Mouse (Mus musculus) inflammation-experienced regulatory T-cells, adult 6 months (primary cell): ENCODE results near the gene Gm12216. TPM values are rescaled to one million over a fixed set of nuclear protein-coding genes. Genes with fewer than 3 reads are reported as not detected.

ENCODE experiments used
- ATAC-seq: one replicate; pipeline ENCODE4 v1.8.0; 2017
- polyA plus RNA-seq, 3 experiments: library from polyadenylated mRNA; unstranded; fragments of 100-300 nt; shearing (Covaris generic); gene quantifications; one replicate each; pipeline ENCODE4 v1.2.1; 2017

Gene Gm12216
- polyA plus RNA-seq, 3 experiments from 2014 or later = 19.8 to 38.0 (median 32.6) TPM

DNA sequence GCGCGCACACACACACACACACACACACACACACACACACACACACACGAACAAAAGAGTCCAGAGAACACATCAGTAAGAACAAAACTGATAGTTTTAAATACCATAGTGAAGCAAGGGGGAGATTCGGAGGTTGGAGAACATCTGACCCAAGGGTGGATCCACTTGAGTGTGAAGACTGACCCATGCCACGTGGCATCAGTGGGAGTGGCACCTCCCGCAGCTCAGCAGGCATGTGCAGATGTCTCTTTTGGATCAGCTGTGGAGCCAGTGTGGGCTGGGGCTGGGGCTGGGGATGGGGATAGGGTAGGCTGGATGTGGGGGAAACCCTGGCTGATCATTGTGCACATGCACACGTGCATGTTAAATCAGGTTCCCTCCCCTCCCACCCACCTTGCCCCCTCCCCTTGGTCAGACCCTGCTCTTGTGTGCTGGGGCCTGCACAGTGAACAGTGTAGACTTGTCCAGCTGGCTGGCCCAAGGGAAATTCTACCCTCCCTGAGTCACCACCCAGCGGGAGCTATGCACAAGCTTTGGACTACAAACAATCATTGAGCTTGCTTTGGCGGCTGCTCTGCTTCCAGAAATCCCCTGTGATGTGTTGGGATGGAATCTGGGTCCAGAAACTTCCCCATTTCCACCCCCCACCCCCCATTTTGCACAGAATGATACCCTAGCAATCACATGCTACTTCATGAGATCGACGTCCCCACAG, 37.7 kb downstream of the Gm12216 start:
- ATAC-seq = no peak

DNA sequence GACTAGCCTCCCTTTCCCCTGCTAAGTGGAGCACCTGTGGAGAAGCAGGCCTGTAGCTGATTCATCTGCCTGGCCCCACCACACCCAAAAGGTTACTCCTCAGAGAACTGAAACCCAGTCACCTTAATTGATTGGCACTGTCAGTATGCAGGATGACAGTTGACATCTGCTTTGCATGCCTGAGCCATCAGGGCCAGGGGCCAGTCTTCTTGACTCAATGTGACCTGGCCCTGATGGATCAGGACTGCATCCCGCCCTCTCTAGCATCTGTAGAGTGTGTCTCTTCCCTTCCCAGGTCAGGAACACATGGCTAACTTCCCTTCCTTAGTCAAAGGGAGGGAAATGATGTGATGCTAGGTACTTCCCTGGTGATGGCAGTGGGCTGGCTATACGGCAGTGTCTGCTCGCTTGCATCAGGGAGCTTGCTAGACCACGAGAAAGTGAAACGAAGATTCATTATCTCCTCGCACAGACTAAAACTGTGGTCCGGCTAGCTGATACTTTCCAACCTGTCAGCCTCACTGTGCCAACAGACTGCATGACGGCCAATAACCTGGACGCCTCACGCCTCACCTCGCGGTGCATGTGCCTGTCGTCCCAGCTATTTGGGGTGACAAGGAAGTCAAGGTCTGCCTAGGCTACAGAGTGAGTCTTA, 38.4 kb downstream of the Gm12216 start:
- ATAC-seq = no peak

DNA sequence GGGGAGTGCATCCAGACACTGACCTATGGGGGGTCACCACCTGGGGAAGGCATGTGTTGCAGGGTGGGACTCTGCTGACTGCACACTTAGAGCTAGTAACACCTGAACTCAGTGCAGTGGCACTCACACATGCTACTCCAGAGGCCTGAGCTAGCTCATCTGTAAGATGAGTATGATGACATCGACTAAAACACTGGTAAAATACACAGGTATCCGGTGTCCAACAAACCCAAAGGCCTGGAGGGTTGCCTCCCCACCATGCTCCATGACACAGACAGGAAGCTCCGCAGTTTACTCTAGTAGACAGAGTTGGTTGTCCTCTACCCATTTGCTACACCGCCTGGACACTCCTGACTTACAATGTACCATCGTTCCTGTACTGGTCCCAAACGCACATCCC, 39.5 kb downstream of the Gm12216 start:
- no peak for ATAC-seq

DNA sequence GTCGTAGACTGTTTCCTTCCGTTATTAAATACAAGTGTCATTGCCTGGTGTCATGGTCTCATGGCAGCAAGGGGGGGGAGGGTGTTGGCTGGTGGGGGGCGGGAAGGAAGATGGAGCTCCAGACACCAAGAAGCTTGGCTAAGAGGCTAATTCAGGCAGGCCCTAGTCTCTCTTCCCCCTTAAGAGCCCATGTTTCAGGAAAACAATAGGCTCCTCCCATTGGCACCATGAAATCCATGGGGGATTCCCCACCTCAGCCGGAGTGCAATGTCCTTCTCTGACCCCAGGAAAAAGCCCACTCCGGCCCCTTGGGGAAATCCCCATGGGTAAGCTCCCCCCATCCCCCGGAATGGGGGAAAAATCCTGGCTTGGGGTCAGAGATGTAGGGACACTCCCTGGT, 40.3 kb downstream of the Gm12216 start:
- ATAC-seq = no peak

DNA sequence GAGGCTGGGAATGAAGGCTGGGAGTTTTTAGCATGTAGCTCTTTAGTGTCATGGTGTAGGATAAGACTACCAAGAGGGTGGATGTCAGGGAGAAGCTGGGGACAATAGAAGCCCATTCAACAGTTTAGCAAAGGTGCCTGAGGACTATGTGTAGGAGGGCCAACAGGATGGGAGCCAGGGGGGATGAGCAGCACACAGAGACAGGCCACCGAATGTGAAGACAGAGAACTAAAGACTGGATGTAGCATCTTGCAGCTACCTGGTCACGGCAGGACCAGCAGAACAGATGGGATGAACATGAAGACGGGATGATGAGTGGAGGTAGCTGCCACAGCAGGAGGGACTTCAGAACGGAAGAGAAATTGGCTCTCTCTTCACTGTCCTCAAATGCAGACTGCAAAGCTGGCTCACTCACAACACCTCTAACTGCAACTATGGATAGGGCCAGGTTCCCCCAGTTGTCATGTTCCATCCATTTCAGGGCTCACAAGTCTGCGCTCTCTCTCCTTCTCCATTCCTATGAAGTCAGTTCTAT, 42.1 kb downstream of the Gm12216 start:
- no peak for ATAC-seq

DNA sequence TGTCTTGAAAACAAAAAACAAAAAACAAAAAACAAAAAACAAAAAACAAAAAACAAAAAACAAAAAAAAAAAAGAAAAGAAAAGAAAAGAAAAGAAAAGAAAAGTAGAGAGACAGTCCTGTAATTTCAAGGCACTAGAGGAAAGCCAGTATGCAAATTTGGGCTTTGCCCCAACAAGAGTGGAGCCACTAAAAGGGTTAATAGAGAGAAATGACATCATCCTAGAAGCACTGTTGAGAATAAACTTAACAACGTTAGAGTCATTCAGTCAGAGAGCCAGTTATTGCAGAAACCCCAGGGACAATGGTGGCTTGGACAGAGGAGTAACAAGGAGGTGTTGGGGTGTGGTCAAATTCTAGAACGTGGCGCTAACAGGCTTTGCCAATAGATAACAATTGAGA, 44.2 kb downstream of the Gm12216 start:
- no peak for ATAC-seq

DNA sequence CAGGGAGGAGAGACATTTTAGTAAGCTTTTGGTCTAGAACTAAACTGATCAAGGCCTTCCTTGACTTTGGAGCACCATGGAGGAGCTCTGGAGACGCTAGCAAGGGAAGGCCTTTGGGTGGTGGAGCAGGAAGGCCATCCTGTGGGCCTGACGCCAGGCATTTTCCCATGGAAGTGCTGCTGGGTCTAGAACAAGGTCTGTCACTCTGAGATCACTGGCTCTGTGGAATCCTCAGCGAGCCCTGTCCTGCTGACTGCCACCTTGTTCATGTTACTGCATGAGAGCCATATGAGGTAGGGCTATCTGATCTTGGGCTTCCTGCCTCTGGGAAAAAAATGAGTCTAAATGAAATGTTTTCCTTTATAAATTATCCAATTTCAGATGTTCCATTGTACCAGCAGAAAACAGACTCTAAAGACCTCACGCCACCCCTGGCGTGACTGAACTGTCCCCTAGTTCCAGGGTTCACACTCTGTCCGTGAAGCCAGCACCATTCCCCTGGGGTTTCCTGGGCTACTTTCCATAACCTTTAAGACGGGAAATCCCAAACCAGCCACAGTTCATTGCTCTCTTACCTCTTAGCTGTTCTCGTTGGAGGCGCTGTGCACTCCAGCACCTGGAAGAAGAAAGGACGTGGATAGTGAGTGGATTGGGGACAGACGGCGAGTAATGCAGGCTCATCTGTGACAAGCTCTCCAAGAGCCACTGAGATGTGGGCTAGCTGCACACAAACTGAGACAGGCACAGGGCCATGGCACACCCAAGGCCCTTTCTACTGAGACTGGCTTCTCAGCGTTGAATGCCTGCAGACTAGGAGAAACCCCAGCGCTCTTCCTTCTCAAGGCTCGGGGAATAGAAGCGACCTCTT, 45.8 kb downstream of the Gm12216 start:
- no peak for ATAC-seq

DNA sequence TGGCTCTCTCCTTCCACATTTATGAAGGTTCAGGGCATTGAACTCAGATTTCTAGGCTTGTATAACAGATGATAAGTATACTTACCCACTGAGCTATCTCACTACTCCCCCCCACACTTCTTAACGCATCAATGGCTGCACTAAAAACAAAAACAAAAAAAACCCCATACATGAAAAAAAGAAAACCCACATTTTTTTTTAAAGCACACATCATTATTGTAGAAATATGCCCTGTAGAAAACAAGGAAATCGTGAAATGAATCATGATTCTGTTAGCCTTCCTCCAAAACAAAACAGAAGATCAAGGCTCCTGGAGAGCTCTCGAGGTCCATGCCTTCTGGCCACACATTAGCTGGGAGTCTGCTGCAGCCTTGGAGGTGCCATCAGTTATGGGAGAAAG, 47.7 kb downstream of the Gm12216 start:
- ATAC-seq = no peak

DNA sequence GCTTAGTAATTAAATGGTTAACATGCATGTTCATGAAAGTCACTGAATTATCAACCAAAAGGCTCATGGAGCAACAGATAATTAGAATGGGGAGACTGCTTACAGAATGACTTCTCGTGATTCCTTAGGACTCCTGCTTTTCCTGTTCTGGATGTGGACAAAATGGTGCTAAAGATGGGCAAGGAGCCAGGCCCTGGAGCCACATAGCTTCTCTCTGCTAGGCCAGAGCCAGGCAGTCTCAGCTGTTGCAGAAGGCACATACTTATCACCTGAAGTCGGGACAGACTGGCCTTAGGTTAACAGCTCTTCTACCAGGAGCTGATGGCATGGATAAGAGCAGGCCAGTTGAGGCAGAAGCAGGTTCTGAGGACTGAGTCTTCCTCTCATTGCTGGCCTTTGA, 48.3 kb downstream of the Gm12216 start:
- ATAC-seq = no peak

DNA sequence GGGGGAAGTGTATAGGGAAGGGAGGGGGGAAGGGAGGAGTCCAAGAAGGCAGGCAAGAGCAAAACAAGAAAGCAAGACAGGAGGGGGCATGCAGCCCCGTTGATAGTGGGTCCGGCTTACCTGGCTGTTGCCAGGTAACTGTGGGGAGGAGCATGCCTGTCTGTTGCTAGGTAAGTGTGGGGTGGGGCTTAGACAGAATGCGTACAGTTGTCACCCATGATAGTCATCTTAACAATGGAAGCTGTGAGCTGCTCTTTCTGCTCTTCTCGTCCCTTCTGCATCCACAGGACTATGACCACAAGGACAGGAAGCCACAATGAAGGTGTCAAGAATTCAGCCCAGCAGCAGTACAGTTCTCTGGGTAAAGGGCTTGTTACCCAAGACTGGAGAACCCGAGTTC, 48.9 kb downstream of the Gm12216 start:
- ATAC-seq = no peak

DNA sequence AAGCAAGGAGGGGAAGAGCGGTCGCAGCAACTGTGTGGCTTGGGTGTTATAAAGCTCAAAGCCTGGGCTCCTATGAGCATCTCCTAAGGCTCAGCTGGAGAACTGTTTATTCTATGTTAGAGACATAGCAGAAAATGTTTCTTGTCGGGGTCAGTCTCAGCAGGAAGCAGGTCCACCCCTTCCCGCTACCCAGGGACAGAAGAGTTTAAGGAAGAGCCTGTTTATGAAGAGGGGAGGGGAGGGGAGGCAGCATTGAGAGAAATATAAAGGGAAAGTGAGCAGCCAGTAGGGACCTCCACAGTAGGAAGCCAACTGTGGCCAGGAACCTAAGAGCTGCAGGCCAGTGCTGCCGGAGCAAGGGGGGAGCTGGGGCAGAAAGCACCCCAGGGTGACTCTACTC, 49.7 kb downstream of the Gm12216 start:
- ATAC-seq = no peak

DNA sequence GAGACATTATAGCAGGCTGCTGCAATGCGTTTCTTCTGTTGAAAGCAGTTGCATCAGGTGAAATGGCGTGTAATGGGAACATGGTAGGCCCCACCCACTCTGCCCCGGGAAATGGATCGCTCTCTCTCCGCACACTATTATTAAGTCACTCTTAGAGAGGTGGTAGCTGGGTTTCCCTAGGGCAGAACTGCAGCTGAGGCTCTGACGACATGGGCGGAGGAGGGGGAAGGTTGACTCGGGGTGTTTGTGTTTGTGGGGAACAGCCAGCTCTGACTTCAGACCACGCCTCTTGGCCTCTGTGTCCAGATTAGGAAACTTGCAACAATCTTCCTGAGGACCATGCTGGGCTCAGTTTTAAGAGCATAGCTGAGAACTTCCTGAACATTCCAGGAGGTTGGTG, 53.3 kb downstream of the Gm12216 start:
- no peak for ATAC-seq

DNA sequence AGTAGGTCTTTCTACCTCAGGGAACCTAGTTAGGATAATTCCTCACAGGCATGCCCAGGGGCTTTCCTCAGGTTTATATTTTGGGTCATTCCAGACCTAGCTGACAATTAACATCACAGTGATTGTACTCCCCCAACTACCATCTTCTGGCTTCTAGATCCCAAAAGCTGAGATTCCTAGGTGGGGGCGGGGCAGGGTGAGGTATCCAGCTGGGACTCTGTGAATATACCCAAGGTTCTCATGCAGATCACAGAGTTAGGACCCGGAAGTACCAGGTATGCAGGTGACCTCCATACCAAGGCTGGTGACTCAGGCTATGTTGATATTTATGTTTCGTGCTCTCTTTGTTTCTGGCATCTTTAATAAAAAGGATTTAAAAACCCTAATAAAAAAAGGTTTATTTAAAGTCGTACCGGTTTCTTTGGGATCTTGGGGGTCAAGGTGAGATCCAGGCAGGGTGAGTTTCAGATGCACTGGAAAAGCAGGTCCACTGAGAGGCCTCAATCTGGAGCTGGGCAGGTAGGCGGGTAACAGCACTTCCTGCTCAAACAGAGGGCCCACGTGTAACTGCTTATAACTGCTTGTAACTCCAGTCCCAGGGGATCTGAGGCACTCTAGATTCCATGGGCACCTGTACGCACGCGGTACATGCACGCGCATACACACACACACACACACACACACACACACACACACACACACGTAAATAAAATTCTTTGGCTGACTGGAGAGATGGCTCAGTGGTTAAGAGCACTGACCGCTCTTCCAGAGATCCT, 54.3 kb downstream of the Gm12216 start:
- no peak for ATAC-seq

DNA sequence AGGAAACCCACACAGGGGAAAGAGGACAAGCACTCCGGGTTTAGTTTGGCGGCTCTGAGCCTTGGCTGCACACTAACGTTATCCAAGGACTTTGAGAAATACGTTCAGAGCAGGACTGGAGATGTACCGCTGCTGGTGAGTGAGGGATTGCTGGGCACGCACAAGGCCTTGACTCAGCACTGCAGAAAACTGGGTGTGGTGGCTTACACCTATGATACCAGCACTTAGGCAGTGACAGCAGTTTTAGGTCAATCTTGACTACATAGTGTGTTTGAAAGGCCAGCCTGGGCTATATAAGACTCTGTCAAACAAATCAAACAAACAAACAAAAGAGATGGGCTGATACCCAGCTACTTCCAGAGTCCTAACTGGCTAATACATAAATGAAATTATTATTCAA, 55.6 kb downstream of the Gm12216 start:
- peak; percentile 37 for ATAC-seq

DNA sequence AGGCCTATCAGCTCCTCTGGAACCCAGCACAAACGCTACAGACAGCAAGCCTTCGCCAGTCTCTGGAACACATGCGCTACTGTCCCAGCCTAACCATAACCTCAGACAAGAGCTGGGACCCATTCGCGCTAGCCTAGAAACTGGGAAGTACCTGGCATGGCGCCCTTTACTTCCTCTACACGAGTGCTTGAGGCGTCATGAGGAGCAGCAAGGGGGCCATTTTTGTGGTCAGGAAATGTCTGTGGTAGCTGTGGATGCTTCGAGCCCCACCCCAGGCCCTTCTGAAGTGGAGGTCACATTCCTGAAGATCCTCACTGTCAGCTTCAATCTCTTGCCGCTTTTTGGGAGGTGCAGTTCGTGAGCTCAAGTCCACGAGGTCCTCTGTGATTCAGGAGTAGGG, 56.0 kb downstream of the Gm12216 start:
- peak; percentile 62 for ATAC-seq

DNA sequence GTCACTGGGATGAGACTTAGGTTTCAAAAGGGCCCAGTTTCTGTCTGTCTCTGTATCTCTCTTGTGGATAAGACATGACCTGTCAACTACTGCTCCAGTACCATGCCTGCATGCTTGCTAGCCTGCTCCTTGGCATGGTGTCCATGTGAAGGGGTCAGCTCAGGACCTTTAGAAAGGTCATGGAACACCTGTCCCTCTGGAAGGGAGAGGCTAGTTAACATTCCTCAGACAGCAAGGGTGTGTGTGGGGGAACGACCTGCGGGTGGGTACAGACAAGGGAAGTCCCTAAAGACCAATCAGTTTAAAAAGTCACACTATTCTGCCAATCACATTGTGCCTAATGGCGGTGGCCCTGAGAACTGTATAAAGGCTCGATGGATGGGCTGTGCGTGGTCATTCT, 58.1 kb downstream of the Gm12216 start:
- ATAC-seq = no peak

DNA sequence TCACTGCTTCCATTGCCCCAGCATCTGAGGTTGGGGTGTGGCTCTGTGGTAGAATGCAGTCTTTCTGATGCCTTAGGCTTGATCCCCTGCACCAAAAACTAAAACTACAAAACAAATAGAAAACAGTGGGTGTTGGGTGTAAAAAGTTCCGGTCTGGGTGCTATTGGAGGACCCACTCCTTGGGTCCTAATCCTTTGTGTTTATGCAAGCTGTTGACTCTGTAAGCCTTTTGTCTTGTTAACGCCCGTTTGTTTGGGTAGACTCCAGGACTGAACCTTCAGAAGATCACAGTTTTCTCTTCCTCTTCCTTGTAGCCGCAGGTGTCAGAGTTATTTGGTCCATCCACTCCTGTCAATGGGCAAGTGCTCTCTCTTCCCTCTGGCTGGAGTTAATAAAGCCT, 59.0 kb downstream of the Gm12216 start:
- no peak for ATAC-seq

DNA sequence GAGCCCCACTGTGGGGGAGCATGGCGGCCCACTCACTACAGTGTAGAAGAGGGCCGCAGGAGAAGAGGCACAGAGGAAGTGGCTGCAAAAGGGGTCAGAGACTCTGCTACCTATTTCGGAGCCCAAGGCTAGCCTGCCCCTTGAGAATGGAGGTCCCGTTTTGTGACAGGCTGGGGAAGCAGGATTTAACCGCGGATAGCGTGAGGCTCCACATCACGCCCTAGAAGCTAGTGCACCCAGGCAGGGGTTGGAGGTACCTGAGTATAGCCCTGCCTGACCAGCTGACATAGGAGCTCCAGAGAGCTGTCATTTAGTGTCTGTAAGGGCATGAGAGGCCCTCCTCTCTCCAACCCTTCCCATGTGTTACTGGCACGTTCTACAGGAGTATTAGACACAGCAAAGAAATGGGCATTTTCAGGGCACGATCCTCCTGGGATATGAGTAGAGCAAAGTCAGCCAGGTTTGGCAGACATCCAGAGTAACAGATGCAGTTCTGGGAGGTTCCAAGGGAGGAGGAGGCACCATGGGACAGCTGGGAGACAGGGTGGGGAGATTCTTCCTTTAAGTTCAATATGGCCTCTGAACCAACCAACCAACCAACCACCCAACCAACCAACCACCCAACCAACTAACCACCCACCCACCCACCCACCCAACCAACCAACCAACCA, 60.9 kb downstream of the Gm12216 start:
- ATAC-seq = no peak

DNA sequence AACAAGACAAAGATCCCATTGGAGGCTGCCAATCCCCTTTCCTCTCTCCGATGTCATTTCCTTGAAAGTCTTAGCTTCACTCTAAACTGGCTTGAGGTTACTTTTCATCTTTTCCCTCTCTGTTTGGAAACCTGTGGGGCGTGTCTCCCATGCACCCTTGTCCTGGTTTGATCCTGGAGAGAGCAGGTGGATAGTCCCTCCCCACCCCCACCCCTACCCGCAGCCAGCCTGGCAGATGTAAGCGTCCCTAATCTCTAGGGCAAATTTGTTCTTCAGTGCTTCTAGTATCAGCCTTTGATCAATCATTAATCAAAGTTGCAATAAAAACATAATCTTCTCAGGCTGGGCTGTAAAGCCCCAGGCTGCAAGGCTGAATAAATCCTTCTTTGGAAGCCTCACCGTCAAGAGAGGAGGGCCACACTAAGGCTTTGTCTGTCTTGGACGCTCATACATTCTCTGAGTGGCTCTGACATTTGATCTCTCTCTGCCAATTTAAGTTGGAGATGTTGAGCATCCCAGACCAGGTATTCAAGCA, 61.6 kb downstream of the Gm12216 start:
- ATAC-seq = no peak

DNA sequence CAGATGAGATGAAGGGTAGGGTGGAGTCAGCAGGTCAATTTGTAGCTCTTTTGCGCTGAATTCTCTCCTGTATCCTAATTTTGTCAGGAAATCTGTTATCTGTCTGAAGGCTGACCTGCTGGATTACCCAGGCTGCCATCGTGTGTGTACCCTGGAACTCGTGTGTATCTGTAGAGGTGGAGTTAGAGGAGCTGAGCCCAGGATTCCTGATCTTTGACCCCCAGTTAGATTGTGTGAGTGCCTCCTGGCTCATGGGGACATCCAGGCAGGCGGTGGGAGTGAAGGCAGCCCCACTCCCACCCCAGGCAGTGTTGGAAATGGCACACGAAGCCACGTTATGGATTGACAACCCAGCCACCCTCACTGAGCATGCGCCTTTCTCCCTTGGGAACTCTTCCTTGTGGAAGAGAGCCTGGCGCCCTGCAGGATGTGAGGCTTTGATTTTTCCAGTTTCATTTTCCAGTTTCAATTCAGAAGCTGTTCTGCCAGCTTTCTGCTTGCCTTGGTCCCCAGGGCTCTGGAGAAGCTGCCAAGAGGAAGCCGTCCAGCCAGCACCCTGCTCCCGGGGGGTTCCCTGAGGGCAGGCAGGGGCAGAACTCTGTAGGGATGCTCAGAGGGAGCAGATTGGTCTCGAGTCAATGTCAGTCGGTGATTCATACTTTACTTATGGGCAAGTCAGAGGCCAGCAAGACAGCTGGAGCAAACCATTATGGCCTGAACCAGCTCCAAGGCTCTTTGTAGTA, 62.5 kb downstream of the Gm12216 start:
- ATAC-seq = no peak

DNA sequence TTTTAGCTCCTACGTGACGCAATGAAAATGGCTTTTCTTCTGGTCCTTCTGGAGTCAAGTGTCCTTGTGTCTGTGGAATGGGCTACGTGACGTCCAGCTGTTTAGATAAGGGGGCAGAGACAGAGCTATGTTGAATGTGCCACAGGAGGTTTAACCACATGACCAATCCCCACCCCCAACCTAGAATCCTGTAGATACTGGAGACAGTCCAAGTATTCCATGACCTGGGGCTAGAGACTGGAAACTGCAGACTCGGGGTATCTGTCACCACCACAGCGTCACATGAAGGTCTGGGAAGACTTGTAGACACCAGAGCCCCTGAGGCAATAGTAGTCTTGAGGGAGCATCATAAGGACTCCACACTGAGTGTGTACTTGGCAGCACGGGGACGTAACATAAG, 63.2 kb downstream of the Gm12216 start:
- no peak for ATAC-seq
